8 mouse cellular contexts compared by ENCODE assay signal in genomic region chr6:67237977-67238376, GRCm38 (mm10). TPM values are rescaled to one million over a fixed set of nuclear protein-coding genes. Genes with fewer than 3 reads are reported as not detected.
DNase-seq lines count a peak whose midpoint lies in the region; ATAC-seq and TF ChIP-seq lines count a peak whose summit lies in the region.

TSS of gene Serbp1 (plus strand) at chr6:67238176.

- H3K4me2 ChIP-seq in lung, embryonic 14.5 days: no peak within 1 kb of the TSS
- no peak within 1 kb of the TSS for H3K4me2 ChIP-seq in embryonic facial prominence, embryonic 11.5 days (ENCODE audit: low read depth, low read length)
- no peak within 1 kb of the TSS for H3K4me2 ChIP-seq in heart, embryonic 11.5 days
- no peak within 1 kb of the TSS for H3K4me2 ChIP-seq in midbrain, embryonic 14.5 days (ENCODE audit: low read length)

- no peak within 1 kb of the TSS for H3K4me3 ChIP-seq in lung, embryonic 14.5 days (ENCODE audit: low read depth, low read length)
- H3K4me3 ChIP-seq in embryonic facial prominence, embryonic 11.5 days (ENCODE audit: low read depth, low read length): no peak within 1 kb of the TSS
- H3K4me3 ChIP-seq in heart, embryonic 11.5 days (ENCODE audit: low read depth, low read length): no peak within 1 kb of the TSS
- H3K4me3 ChIP-seq in midbrain, embryonic 14.5 days (replicated peaks; ENCODE audit: low read depth, low read length): no peak within 1 kb of the TSS

- WGBS in lung, embryonic 14.5 days: 25% methylated on average over 12 of the region's 12 CpGs
- WGBS in embryonic facial prominence, embryonic 11.5 days: 23% methylated on average over 12 of the region's 12 CpGs
- 23% methylated on average over 12 of the region's 12 CpGs for WGBS in heart, embryonic 11.5 days (ENCODE audit: insufficient replicate concordance)
- WGBS in midbrain, embryonic 14.5 days: 27% methylated on average over 12 of the region's 12 CpGs

- H3K9ac ChIP-seq in lung, embryonic 14.5 days: no peak within 1 kb of the TSS
- H3K9ac ChIP-seq in embryonic facial prominence, embryonic 11.5 days (replicated peaks; ENCODE audit: low read length): no peak within 1 kb of the TSS
- H3K9ac ChIP-seq in heart, embryonic 11.5 days (ENCODE audit: low read depth, low read length): no peak within 1 kb of the TSS
- no peak within 1 kb of the TSS for H3K9ac ChIP-seq in midbrain, embryonic 14.5 days (replicated peaks; ENCODE audit: low read length)

- no peaks in the 10 kb centered on the region for H3K36me3 ChIP-seq in lung, embryonic 14.5 days (ENCODE audit: insufficient read depth)
- H3K36me3 ChIP-seq in embryonic facial prominence, embryonic 11.5 days (replicated peaks; ENCODE audit: control insufficient read depth, insufficient read depth, low read depth, low read length): no peaks in the 10 kb centered on the region
- H3K36me3 ChIP-seq in heart, embryonic 11.5 days (ENCODE audit: control insufficient read depth, insufficient read depth, low read length): no peaks in the 10 kb centered on the region
- H3K36me3 ChIP-seq in midbrain, embryonic 14.5 days (ENCODE audit: control insufficient read depth, insufficient read depth, low read length): no peaks in the 10 kb centered on the region

- H3K4me1 ChIP-seq in lung, embryonic 14.5 days (ENCODE audit: insufficient read depth): no peaks in the 10 kb centered on the region
- H3K4me1 ChIP-seq in embryonic facial prominence, embryonic 11.5 days (ENCODE audit: control insufficient read depth, insufficient read depth, low read length): no peaks in the 10 kb centered on the region
- no peaks in the 10 kb centered on the region for H3K4me1 ChIP-seq in heart, embryonic 11.5 days (ENCODE audit: control insufficient read depth, insufficient read depth, low read length)
- no peaks in the 10 kb centered on the region for H3K4me1 ChIP-seq in midbrain, embryonic 14.5 days (ENCODE audit: control insufficient read depth, insufficient read depth, low read length)

- H3K27me3 ChIP-seq in lung, embryonic 14.5 days (ENCODE audit: insufficient read depth, low read length): no peaks in the 10 kb centered on the region
- H3K27me3 ChIP-seq in embryonic facial prominence, embryonic 11.5 days (ENCODE audit: control insufficient read depth, insufficient read depth, low read length): no peaks in the 10 kb centered on the region
- H3K27me3 ChIP-seq in heart, embryonic 11.5 days (ENCODE audit: control insufficient read depth, insufficient read depth, low read length): no peaks in the 10 kb centered on the region
- no peaks in the 10 kb centered on the region for H3K27me3 ChIP-seq in midbrain, embryonic 14.5 days (ENCODE audit: control insufficient read depth, insufficient read depth, low read length)

- no peaks in the 10 kb centered on the region for H3K9me3 ChIP-seq in lung, embryonic 14.5 days (ENCODE audit: low read depth, low read length)
- H3K9me3 ChIP-seq in embryonic facial prominence, embryonic 11.5 days (replicated peaks; ENCODE audit: control insufficient read depth, low read length): no peaks in the 10 kb centered on the region
- H3K9me3 ChIP-seq in heart, embryonic 11.5 days (replicated peaks; ENCODE audit: control insufficient read depth, low read length): no peaks in the 10 kb centered on the region
- H3K9me3 ChIP-seq in midbrain, embryonic 14.5 days (ENCODE audit: control insufficient read depth, low read length): no peaks in the 10 kb centered on the region

- TF ChIP-seq CTCF in lung, embryonic 14.5 days (IDR thresholded peaks at IDR 0.05; ENCODE audit: low read depth): no peak

- H3K27ac ChIP-seq in lung, embryonic 14.5 days (ENCODE audit: low read depth): no peak within 1 kb of the TSS
- H3K27ac ChIP-seq in embryonic facial prominence, embryonic 11.5 days (replicated peaks; ENCODE audit: low read depth, low read length): no peak within 1 kb of the TSS
- no peak within 1 kb of the TSS for H3K27ac ChIP-seq in heart, embryonic 11.5 days (ENCODE audit: low read depth, low read length)
- H3K27ac ChIP-seq in midbrain, embryonic 14.5 days (replicated peaks; ENCODE audit: low read depth, low read length): no peak within 1 kb of the TSS

- peak; percentile 49; the same call in 1 of the 2 replicates for ATAC-seq in lung, embryonic 14.5 days (ENCODE audit: insufficient read depth)
- no peak for ATAC-seq in embryonic facial prominence, embryonic 11.5 days (replicated peaks; ENCODE audit: insufficient number of reproducible peaks, low FRiP score, low TSS enrichment, low read depth)
- ATAC-seq in heart, embryonic 11.5 days (replicated peaks; ENCODE audit: insufficient number of reproducible peaks, low FRiP score, low TSS enrichment): no peak
- no peak for ATAC-seq in midbrain, embryonic 14.5 days (ENCODE audit: low FRiP score, low TSS enrichment)

- DNase-seq in lung, embryonic 14.5 days: no peak
- no peak for DNase-seq in lung, postnatal 14 days
- no peak for DNase-seq in embryonic facial prominence, embryonic 11.5 days (ENCODE audit: low spot score)
- DNase-seq in left cerebral cortex, adult 8-10 months (ENCODE audit: low spot score in 2 of 2): no peak
- DNase-seq in midbrain, embryonic 14.5 days: no peak
- DNase-seq in right cerebral cortex, postnatal 36 days (ENCODE audit: low spot score in 2 of 2): no peak
- DNase-seq in urinary bladder, postnatal 4 days (ENCODE audit: low spot score in 2 of 2): no peak

RNA-seq across cellular contexts. Expression of gene Serbp1, which starts in this region (rescaled TPM):
- polyA plus RNA-seq in lung, embryonic 14.5 days (2014; fragmentation: Nextera tagmentation; extraction: Ambion mirVana): 503 and 516 TPM in 2 replicates
- polyA plus RNA-seq in embryonic facial prominence, embryonic 11.5 days (2014; fragmentation: Nextera tagmentation; extraction: Ambion mirVana): 640 and 669 TPM in 2 replicates
- 447 and 449 TPM in 2 replicates for polyA plus RNA-seq in heart, embryonic 11.5 days (2014; fragmentation: Nextera tagmentation; extraction: Ambion mirVana)
- 100 to 1,000 TPM; 151 to 223 (median 185) TPM for total RNA-seq in left cerebral cortex, adult 8-10 months (2022)
- polyA plus RNA-seq in midbrain, embryonic 14.5 days (2014; fragmentation: Nextera tagmentation; extraction: Ambion mirVana): 325 and 337 TPM in 2 replicates
